Mouse (Mus musculus) small intestine, adult 2 months (tissue): ENCODE data around the gene Ehd1. TPM values are rescaled to one million over a fixed set of nuclear protein-coding genes. Genes with fewer than 3 reads are reported as not detected.

Experiments
- H3K27ac ChIP-seq: fragments of 200-500 bp; 2 replicates; pipeline ENCODE4 v1.5.1; 2012; ENCODE audit warnings: low read depth, low read length, control low read depth, inconsistent platforms; ENCODE audit not compliant: insufficient read depth
- H3K27me3 ChIP-seq: fragments of 200-500 bp; 2 replicates; pipeline ENCODE4 v1.6.1; 2012; ENCODE audit warnings: mild to moderate bottlenecking, moderate library complexity, low read length, inconsistent platforms; ENCODE audit not compliant: control insufficient read depth, insufficient read depth
- H3K36me3 ChIP-seq: fragments of 200-500 bp; 2 replicates; pipeline ENCODE4 v1.6.1; 2012; ENCODE audit warnings: mild to moderate bottlenecking, low read length, control low read depth, inconsistent platforms; ENCODE audit not compliant: control insufficient read depth, insufficient read depth
- H3K4me1 ChIP-seq: fragments of 200-500 bp; 2 replicates; pipeline ENCODE4 v1.6.1; 2012; ENCODE audit warnings: low read length, inconsistent platforms, mixed read lengths; ENCODE audit not compliant: control insufficient read depth, insufficient read depth, insufficient read length
- H3K4me3 ChIP-seq: fragments of 200-500 bp; 2 replicates; pipeline ENCODE4 v1.5.1; 2012; ENCODE audit warnings: low read depth, mild to moderate bottlenecking, control low read depth, inconsistent platforms, low read length, moderate library complexity
- CTCF ChIP-seq: fragments of 200-500 bp; IDR thresholded peaks from 2 replicates; pipeline ENCODE4 v1.5.1; 2012; ENCODE audit warnings: low read depth, mild to moderate bottlenecking, control low read depth, inconsistent platforms, low read length, moderate library complexity, mixed read lengths; ENCODE audit not compliant: insufficient replicate concordance, insufficient read length; ENCODE audit errors: extremely low read depth
- POLR2A ChIP-seq: fragments of 200-500 bp; IDR thresholded peaks from 2 replicates; pipeline ENCODE4 v1.6.1; 2012; ENCODE audit warnings: low read depth, mild to moderate bottlenecking, control low read depth, inconsistent platforms, low read length, moderate library complexity
- WGBS: fragments of 180-500 bp; shearing (Covaris S2); methylation state at CpG from one replicate; pipeline ENCODE4 v1.1.7; 2018; 5-methylcytosine and 5-hydroxymethylcytosine counted together
- polyA plus RNA-seq: library from polyadenylated mRNA; depleted of rRNA; stranded (reverse); fragments of >200 nt; gene quantifications from 2 replicates; pipeline ENCODE4 v1.2.3, GENCODE M21; 2012

Ehd1 gene
- polyA plus RNA-seq, 1 experiment = 714 TPM

- Histone ChIP-seq H3K36me3 (peaks cover 66% of the 10 kb centered on the region), H3K27me3 (no peaks in the 10 kb centered on the region), H3K27ac (no peak overlapping the region), H3K4me1 (peaks cover 5% of the 10 kb centered on the region; the same call in 1 of the 2 replicates), H3K4me3 (no peak overlapping the region)
- TF ChIP-seq POLR2A = no peak
- TF ChIP-seq CTCF = peak; percentile 72; the same call in 1 of the 2 replicates
- 62% methylated on average over 2 of the region's 2 CpGs for WGBS
Observed at GRCm38 (mm10) chr19:6260428-6260827, 16.1 kb upstream of the Ehd1 start.

GRCm38 (mm10) chr19:6260946-6261345 lies 15.6 kb upstream of the Ehd1 start:
- 84% methylated on average over 4 of the region's 4 CpGs for whole genome bisulfite sequencing
- Histone ChIP-seq H3K27me3 (no peaks in the 10 kb centered on the region), H3K4me3 (no peak overlapping the region), H3K36me3 (peaks cover 65% of the 10 kb centered on the region), H3K27ac (no peak overlapping the region), H3K4me1 (peaks cover 5% of the 10 kb centered on the region; the same call in 1 of the 2 replicates)
- TF ChIP-seq CTCF (peak; percentile 47; the same call in 1 of the 2 replicates), POLR2A (no peak)

GRCm38 (mm10) chr19:6261379-6261778 lies 15.1 kb upstream of the Ehd1 start:
- 92% methylated on average over 14 of the region's 14 CpGs for WGBS

GRCm38 (mm10) chr19:6262222-6262621 lies 14.3 kb upstream of the Ehd1 start:
- Histone ChIP-seq H3K27ac (peak overlapping the region; percentile 97), H3K27me3 (no peaks in the 10 kb centered on the region), H3K4me1 (peaks cover 5% of the 10 kb centered on the region; the same call in 1 of the 2 replicates), H3K4me3 (peak overlapping the region; percentile 43), H3K36me3 (peaks cover 52% of the 10 kb centered on the region)
- 39% methylated on average over 7 of the region's 7 CpGs for WGBS
- TF ChIP-seq CTCF (peak; percentile 89), POLR2A (0 out of 2 replicates have a peak, but pooled peaks have one; percentile 13)

More at GRCm38 (mm10) chr19:6261379-6261778, 15.1 kb upstream of the Ehd1 start:
- TF ChIP-seq CTCF (no peak), POLR2A (no peak)
- Histone ChIP-seq H3K4me3 (no peak overlapping the region), H3K36me3 (peaks cover 61% of the 10 kb centered on the region), H3K27me3 (no peaks in the 10 kb centered on the region), H3K27ac (no peak overlapping the region), H3K4me1 (peaks cover 5% of the 10 kb centered on the region; the same call in 1 of the 2 replicates)

- WGBS = 29% methylated on average over 8 of the region's 8 CpGs
- H3K36me3 ChIP-seq = peaks cover 45% of the 10 kb centered on the region
- no peak for TF ChIP-seq CTCF
- peak; percentile 97 for TF ChIP-seq POLR2A
- peak overlapping the region; percentile 99 for H3K27ac ChIP-seq
- H3K4me1 ChIP-seq = peaks cover 5% of the 10 kb centered on the region; the same call in 1 of the 2 replicates
- peak overlapping the region; percentile 93 for H3K4me3 ChIP-seq
- no peaks in the 10 kb centered on the region for H3K27me3 ChIP-seq
Observed at GRCm38 (mm10) chr19:6262839-6263433, 13.6 kb upstream of the Ehd1 start.

GRCm38 (mm10) chr19:6264200-6264599 lies 12.3 kb upstream of the Ehd1 start:
- peak overlapping the region; percentile 99 for H3K27ac ChIP-seq
- H3K4me1 ChIP-seq = peaks cover 5% of the 10 kb centered on the region; the same call in 1 of the 2 replicates
- peak; percentile 94 for TF ChIP-seq POLR2A
- no peak for TF ChIP-seq CTCF
- WGBS = 11% methylated on average over 9 of the region's 9 CpGs
- H3K27me3 ChIP-seq = no peaks in the 10 kb centered on the region
- peaks cover 35% of the 10 kb centered on the region for H3K36me3 ChIP-seq
- H3K4me3 ChIP-seq = peak overlapping the region; percentile 93

- Histone ChIP-seq H3K27ac (peak overlapping the region; percentile 99), H3K4me3 (peak overlapping the region; percentile 93), H3K36me3 (peaks cover 33% of the 10 kb centered on the region), H3K4me1 (peaks cover 9% of the 10 kb centered on the region; the same call in 1 of the 2 replicates), H3K27me3 (no peaks in the 10 kb centered on the region)
- 34% methylated on average over 8 of the region's 8 CpGs for WGBS
- no peak for TF ChIP-seq CTCF
- no peak for TF ChIP-seq POLR2A
Observed at GRCm38 (mm10) chr19:6264945-6265344, 11.6 kb upstream of the Ehd1 start.
